Comparison of ENCODE assay signal across 8 mouse cellular contexts in the genomic region with DNA sequence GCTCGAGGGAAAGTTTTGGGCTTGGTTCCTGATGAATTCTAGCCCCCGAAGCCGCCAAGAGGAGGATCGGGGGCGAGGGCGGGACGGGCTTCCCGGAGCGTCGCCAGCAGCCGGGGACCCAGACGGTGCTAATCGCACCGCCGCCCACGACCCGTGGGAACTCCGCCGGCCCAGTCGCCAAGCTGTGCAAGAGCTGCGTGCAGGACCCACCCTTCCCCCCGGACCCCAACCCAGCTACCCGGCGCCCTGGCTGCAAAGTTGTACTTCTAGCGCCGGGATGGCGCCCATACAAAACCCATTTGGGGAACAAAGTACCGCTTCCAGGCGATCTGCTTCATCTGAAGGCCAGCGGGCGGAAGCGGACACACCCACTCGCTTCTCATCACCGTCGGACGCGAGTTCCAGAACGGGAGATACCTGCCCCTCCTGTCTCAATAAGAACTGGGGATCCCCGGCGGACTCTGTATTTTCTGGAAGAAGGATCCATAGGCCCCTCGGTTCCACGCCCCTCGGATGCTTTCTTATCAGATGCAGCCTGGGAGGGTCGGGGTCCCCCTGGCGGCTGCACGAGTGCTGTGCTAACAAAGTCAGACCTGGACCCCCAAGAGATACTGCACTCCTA. TPM values are rescaled to one million over a fixed set of nuclear protein-coding genes. Genes with fewer than 3 reads are reported as not detected.
DNase-seq lines count a peak whose midpoint lies in the region; ATAC-seq and TF ChIP-seq lines count a peak whose summit lies in the region.

TSS of gene Tmem200a (minus strand) at position 532 of the 622 bp plus-strand sequence.

- no peaks in the 10 kb centered on the region for H3K36me3 ChIP-seq in intestine, postnatal 0 days (ENCODE audit: control insufficient read depth, insufficient read depth)
- no peaks in the 10 kb centered on the region for H3K36me3 ChIP-seq in midbrain, embryonic 10.5 days

- peak within 1 kb of the TSS; percentile 95 for H3K4me2 ChIP-seq in intestine, postnatal 0 days (replicated peaks; ENCODE audit: low read depth)

- H3K4me1 ChIP-seq in intestine, postnatal 0 days (replicated peaks; ENCODE audit: control insufficient read depth, insufficient read depth, low read length), result no peaks in the 10 kb centered on the region
- H3K4me1 ChIP-seq in midbrain, embryonic 10.5 days, result peaks cover 9% of the 10 kb centered on the region

- peaks cover 15% of the 10 kb centered on the region for H3K27me3 ChIP-seq in intestine, postnatal 0 days (replicated peaks; ENCODE audit: control insufficient read depth, insufficient read depth, low read length)
- H3K27me3 ChIP-seq in midbrain, embryonic 10.5 days (ENCODE audit: low read depth, poor library complexity, severe bottlenecking), result peaks cover 30% of the 10 kb centered on the region

- WGBS in intestine, postnatal 0 days, result 2% methylated on average over 45 of the region's 46 CpGs
- under 1% methylated on average over 45 of the region's 46 CpGs for WGBS in midbrain, embryonic 10.5 days

- H3K27ac ChIP-seq in intestine, postnatal 0 days (ENCODE audit: low read depth, low read length), result no peak within 1 kb of the TSS
- H3K27ac ChIP-seq in midbrain, embryonic 10.5 days (replicated peaks), result peak within 1 kb of the TSS; percentile 84

- DNase-seq in adrenal gland, postnatal 25 days, result peak; percentile 73
- DNase-seq in embryo, embryonic 11 days, result peak; percentile 92
- peak; percentile 79 to 80 for DNase-seq in left cerebral cortex, postnatal 25 days (ENCODE audit: low spot score in 2 of 2)
- DNase-seq in midbrain, embryonic 10.5 days (ENCODE audit: low spot score), result peak; percentile 83
- peak; percentile 85 for DNase-seq in right cerebral cortex, postnatal 4 days

- H3K9me3 ChIP-seq in intestine, postnatal 0 days (ENCODE audit: control insufficient read depth), result no peaks in the 10 kb centered on the region
- H3K9me3 ChIP-seq in midbrain, embryonic 10.5 days (replicated peaks), result no peaks in the 10 kb centered on the region

- ATAC-seq in granulocyte monocyte progenitor cell, adult 5-6 weeks (replicated peaks; ENCODE audit: poor library complexity, severe bottlenecking), result peak; percentile 30
- ATAC-seq in intestine, postnatal 0 days, result no peak
- no peak for ATAC-seq in erythroblast, adult 5-6 weeks (replicated peaks; ENCODE audit: low FRiP score, poor library complexity, severe bottlenecking)

- intact Hi-C loops in left cerebral cortex, postnatal 25 days (cut with DNase I), result loop anchor here (2.0 to 5.0 kb wide), 3 partner anchors 381 to 541 kb away; partner anchors contain the start of gene Smlr1

- peak within 1 kb of the TSS; percentile 31; the same call in 1 of the 2 replicates for H3K9ac ChIP-seq in intestine, postnatal 0 days (ENCODE audit: low read depth, low read length)

- TF ChIP-seq CTCF in intestine, postnatal 0 days (IDR thresholded peaks at IDR 0.05; ENCODE audit: low read depth), result peak; percentile 80

- peak within 1 kb of the TSS; percentile 58 for H3K4me3 ChIP-seq in intestine, postnatal 0 days (ENCODE audit: low read depth, low read length)
- peak within 1 kb of the TSS; percentile 70 for H3K4me3 ChIP-seq in midbrain, embryonic 10.5 days

RNA-seq across cellular contexts. Expression of gene Tmem200a, which starts in this region (rescaled TPM):
- total RNA-seq in adrenal gland, postnatal 25 days (2021), result 39.2 and 42.8 TPM in 2 replicates
- total RNA-seq in granulocyte monocyte progenitor cell, adult 5-6 weeks (2014; fragmentation: Nextera tagmentation), result not detected in 2 replicates
- total RNA-seq in granulocyte monocyte progenitor cell, adult 5-6 weeks (2017), result not detected in 2 replicates
- 2.9 and 4.6 TPM in 2 replicates for polyA plus RNA-seq in intestine, postnatal 0 days (2015; fragmentation: Nextera tagmentation; extraction: Ambion mirVana)
- 10 to 100 TPM; 16.2 to 23.9 TPM for total RNA-seq in left cerebral cortex, postnatal 25 days (2021)
- 4.2 and 10.0 TPM in 2 replicates for polyA plus RNA-seq in midbrain, embryonic 10.5 days (2016; fragmentation: Nextera tagmentation; extraction: Ambion mirVana)
- total RNA-seq in erythroblast, adult 5-6 weeks (2015; ENCODE audit: low replicate concordance), result not detected in 2 replicates
- 0.42 TPM in 1 of 2 replicates, not detected in the other for total RNA-seq in erythroblast, adult 5-6 weeks (2017; ENCODE audit: low replicate concordance)

Comparison
In these comparisons a context has a peak if more than half of its experiments do, and no peak if none do; other contexts are left out.
1. RNA of gene Tmem200a (total RNA-seq): 39.2 to 42.8 TPM in adrenal gland, postnatal 25 days and 16.2 to 23.9 TPM in left cerebral cortex, postnatal 25 days; not detected in granulocyte monocyte progenitor cell, adult 5-6 weeks and 0.42 TPM in erythroblast, adult 5-6 weeks; every median in the first group is over 10 times any median in the second.
2. Peak in ATAC-seq in granulocyte monocyte progenitor cell, adult 5-6 weeks; RNA of the gene not detected or under 1 TPM.
3. Peak in every context shown above with its lines, with median percentiles within 50 percentile points of each other: DNase-seq.